Mouse (Mus musculus): ENCODE data around the gene Gadd45gip1. TPM values are rescaled to one million over a fixed set of nuclear protein-coding genes. Genes with fewer than 3 reads are reported as not detected.

The Gadd45gip1 gene
- polyA plus RNA-seq, 1 experiment from 2014 or later: 36.3 TPM

DNA sequence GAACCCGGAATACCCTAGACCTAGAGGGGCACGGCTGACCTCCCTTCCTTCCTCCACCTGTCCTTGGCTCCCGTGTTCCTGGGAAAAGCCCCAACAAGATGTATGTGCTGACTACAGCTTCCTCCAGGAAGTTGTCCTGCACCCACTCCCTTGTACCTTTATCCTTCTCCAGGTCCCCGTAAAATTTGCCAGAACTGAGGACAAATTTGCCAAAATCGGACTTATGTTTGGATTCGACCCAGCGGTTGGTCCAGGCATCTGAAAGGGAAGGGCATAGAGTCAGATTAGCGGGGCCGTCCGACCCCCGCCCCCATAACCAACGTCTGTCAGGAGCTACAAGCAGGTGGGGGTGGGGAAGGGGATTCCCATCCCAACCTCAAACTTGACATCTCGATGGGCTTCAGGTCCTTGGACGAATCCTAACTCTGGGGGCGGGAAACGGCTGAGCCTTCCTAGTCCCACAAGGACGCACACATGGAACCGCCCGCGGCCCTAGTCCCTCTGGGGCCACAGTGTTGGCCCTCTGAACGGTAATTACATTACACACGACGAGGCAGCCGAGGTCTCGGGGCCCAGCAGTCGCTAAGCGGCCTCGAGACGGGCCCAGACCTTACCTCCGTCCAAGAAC, 14.9 kb downstream of the Gadd45gip1 start:
- Histone ChIP-seq H3K27ac (replicated peaks) (peak overlapping the region; percentile 86), H3K9ac (replicated peaks) (peak overlapping the region; percentile 97), H3K4me3 (peak overlapping the region; percentile 95), H3K36me3 (peaks cover 41% of the 10 kb centered on the region), H3K4me2 (replicated peaks) (peak overlapping the region; percentile 78), H3K9me3 (no peaks in the 10 kb centered on the region), H3K27me3 (no peaks in the 10 kb centered on the region), H3K4me1 (peaks cover 37% of the 10 kb centered on the region)
- ATAC-seq (replicated peaks): no peak
- under 1% methylated on average over 30 of the region's 30 CpGs for WGBS

DNA sequence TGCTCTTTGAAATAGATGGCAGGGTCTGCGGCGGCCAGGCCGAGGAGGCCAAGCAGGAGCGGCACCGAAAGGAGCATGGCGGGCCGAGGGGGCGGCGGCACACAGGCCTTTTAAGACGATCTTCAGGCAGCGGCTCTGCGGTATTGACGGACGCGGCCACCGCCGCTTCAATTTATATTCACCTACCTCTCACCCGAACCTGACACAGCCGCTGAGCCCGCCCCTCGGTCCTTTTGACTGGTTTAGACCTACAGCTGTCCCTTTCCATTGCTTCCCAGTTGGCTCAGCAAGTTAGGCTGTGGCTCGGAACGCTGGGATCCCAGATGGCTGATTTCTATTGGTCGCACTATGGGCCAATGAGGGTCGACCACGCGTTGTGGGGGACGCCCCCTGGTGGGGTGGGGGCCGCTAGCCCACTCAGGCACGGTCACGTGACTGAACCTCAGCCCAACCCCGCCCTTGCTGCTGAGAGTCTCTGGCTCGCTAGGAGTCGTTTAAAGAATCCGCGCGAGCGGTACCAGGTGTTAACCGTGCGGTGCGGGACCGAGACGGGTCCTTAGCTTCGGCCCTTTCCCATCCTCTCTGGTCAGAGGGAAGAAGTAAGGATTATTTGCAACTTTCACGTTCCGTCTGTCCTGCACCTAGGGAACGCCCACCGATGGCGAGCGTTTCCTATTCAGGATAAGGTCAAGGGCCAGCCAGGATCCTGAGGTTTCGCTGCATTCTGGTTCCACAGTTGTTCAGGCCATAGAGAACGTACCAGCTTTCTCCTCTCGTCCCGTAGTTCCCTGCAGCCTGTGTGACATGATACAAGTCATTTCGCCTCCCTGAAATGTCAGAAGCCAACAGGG, 15.6 kb downstream of the Gadd45gip1 start, which contains the start of gene Calr:
Gene Calr, minus strand, starts transcription at position 213 of the 851 bp plus-strand sequence.
- Histone ChIP-seq H3K9ac (replicated peaks) (peak within 1 kb of the TSS; percentile 97), H3K4me3 (peak within 1 kb of the TSS; percentile 95), H3K27me3 (no peaks in the 10 kb centered on the region), H3K27ac (replicated peaks) (peak within 1 kb of the TSS; percentile 86), H3K36me3 (peaks cover 33% of the 10 kb centered on the region), H3K4me1 (peaks cover 37% of the 10 kb centered on the region), H3K9me3 (no peaks in the 10 kb centered on the region), H3K4me2 (replicated peaks) (peak within 1 kb of the TSS; percentile 78)
- ATAC-seq (replicated peaks): peak; percentile 99
- WGBS: under 1% methylated on average over 55 of the region's 55 CpGs

DNA sequence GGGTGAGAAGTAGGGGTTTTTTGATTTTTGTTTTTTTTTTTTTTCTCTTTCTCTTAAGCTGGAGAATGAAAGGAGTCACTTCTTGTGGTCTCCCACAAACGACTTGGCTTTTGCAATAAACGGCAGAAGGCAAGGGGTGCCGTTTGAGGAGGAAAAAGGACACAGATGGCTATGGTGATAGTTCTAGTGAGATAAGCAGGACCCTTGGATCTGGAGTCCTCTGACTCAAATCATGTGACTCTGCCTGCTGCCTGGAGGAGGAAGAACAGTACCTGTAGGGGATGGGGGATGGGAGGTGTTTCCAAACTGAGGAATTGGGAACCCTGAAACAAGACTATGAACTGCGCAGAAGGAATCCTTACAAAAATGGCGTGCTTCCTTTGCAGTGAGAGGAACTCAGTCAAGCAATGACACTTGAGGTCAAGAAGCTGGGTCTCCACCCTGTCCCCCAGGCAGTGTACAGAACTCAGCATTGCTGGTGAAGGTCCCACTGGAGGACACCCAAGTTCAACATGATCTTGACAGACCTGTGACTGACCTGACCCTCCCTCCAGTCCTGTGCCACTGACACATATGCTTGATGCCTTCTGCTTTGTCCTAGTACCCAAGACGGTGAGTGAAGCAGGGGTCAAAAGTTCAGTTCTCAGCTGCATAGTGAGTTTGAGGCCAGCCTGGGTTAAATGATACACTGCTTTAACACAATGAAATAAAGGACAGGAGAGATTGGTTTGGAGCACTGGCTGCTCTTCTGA, 16.5 kb downstream of the Gadd45gip1 start:
- WGBS: 48% methylated on average over 6 of the region's 6 CpGs
- no peak for ATAC-seq (replicated peaks)
- Histone ChIP-seq H3K9me3 (no peaks in the 10 kb centered on the region), H3K36me3 (peaks cover 24% of the 10 kb centered on the region), H3K4me2 (replicated peaks) (peak overlapping the region; percentile 68), H3K27ac (replicated peaks) (peak overlapping the region; percentile 82), H3K27me3 (no peaks in the 10 kb centered on the region), H3K4me3 (peak overlapping the region; percentile 95), H3K4me1 (peaks cover 34% of the 10 kb centered on the region), H3K9ac (replicated peaks) (peak overlapping the region; percentile 70)

DNA sequence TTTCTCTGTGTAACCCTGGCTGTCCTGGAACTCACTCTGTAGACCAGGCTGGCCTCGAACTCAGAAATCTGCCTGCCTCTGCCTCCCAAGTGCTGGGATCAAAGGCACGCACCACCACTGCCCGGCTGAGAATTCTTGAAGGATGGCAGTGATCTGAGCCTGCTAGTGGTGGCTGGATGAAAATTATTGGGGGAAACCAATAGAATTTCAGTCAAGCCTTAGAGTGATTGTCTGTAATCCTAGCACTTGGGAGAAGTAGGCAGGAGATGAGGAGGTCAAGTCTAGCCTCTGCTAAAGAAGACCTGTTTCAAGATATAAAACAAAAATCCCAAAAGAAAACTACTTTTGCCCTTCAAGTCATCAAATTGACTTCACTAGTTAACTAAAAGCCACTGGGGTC, 25.1 kb downstream of the Gadd45gip1 start:
- H3K9me3 ChIP-seq: no peaks in the 10 kb centered on the region
- peak; percentile 44 for ATAC-seq (replicated peaks)
- no peak overlapping the region for H3K27ac ChIP-seq (replicated peaks)
- WGBS: 96% methylated on average over 3 of the region's 3 CpGs
- peaks cover 11% of the 10 kb centered on the region for H3K36me3 ChIP-seq
- no peak overlapping the region for H3K4me2 ChIP-seq (replicated peaks)
- H3K9ac ChIP-seq (replicated peaks): no peak overlapping the region
- H3K4me3 ChIP-seq: peak overlapping the region; percentile 63
- no peaks in the 10 kb centered on the region for H3K27me3 ChIP-seq
- peaks cover 18% of the 10 kb centered on the region for H3K4me1 ChIP-seq

DNA sequence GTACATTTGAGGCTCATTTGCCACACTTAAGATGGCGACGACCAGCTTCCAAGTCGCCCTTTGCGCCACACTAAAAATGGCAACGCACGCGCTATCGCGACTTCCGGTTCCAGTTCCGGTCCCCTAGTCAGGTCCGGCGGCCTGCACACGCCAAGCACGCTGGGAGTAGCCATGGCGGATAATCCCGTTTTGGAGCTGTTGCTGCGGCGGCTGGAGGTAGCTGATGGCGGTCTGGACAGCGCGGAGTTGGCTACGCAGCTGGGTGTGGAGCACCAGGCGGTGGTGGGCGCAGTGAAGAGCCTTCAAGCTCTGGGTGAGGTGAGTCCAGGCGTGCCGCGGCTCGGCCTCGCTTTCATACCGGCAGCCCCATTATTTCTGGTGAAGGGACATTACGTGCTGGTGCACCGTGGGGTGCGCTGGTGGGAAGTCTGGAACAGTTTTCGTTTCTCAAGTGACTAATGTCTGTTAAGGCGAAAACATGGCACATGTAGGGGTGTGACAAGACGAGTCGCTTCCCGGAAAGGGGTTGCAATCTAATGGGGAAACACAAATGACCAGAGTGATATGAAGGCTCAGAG, 25.6 kb downstream of the Gadd45gip1 start, which contains the start of gene Farsa:
Gene Farsa, plus strand, starts transcription at position 126 of the 578 bp plus-strand sequence.
- ATAC-seq (replicated peaks): peak; percentile 93
- peaks cover 17% of the 10 kb centered on the region for H3K36me3 ChIP-seq
- H3K9ac ChIP-seq (replicated peaks): peak within 1 kb of the TSS; percentile 79
- no peaks in the 10 kb centered on the region for H3K9me3 ChIP-seq
- no peaks in the 10 kb centered on the region for H3K27me3 ChIP-seq
- peak within 1 kb of the TSS; percentile 31 for H3K27ac ChIP-seq (replicated peaks)
- H3K4me2 ChIP-seq (replicated peaks): peak within 1 kb of the TSS; percentile 81
- H3K4me3 ChIP-seq: peak within 1 kb of the TSS; percentile 63
- peaks cover 18% of the 10 kb centered on the region for H3K4me1 ChIP-seq
- WGBS: under 1% methylated on average over 39 of the region's 39 CpGs

DNA sequence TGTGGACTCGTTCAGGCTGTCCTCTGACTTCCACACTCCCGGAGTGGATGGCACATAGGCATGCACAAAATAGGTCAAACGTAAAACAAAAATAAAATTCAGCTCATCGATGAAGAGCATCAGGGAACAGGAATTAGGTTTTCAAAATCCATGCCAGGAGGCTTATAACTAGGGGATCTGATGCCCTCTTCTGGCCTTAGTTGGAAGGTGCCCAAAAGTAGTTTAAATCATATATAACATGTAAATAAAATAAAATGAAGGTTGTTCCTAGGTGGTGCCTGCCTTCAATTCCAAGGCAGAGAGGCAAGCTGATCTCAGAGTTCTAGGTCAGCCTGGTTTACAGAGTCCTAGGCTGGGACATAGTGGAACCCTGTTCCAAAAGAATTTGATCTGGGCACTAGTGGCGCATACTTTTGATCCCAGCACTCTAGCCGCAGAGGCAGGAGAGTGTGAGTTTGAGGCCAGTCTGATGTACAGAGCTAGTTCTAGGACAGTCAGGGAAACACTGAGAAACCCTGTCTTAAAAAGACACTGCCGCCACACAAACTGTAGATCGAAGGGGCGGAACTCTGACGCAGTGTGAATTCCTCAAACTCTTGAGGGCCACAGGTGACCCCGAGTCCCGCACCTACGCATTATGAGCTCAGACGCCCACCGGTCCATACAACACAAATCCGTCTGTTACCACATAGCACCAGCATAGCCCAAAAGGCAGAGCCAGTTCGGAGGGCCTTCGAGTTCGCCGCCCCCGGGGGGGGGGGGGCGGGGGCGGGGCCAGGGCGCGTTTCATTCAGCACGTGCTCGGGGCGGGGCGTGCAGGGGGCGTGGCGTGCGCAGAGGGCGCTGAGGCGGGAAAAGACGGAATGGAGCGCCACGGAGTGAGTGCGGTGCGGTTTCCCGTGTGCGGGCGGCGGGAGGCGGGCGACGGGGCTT, 40.3 kb downstream of the Gadd45gip1 start, which contains the start of gene Syce2:
Gene Syce2, plus strand, starts transcription at position 736 of the 933 bp plus-strand sequence.
- 15% methylated on average over 44 of the region's 46 CpGs for WGBS
- ATAC-seq (replicated peaks): peak; percentile 74
- peak within 1 kb of the TSS; percentile 92 for H3K4me2 ChIP-seq (replicated peaks)

DNA sequence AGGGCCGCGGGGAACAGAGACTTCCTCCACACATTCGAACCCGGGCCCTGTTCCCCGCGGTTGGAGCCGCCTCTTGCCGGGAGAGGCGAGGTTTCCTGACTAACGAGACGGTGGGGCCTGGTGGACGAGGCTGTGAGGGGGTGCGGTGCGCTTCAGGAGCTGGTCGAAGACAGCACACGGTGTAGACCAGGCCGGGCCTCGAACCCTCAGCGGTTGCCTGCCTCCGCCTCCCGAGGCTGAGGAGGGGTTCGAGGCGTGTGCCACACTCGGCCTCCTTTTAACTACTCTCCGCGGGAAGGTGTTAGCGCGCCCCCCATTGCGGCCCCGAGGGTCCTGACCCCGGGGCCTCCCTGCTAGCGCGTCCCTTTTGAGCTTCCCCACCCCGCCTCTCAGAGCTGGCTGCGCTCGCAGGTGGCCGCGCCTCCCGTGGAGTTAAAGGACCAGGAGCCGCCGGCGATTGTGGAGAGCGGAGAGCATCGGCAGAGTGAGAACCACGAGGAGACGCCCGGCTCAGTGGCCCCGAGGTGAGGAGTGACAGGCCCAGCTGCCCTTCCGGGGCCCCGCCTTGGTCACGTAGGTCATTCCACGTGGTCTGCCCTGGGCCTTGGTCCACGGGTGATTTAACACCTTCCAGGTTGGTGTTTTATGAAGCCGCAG, 41.1 kb downstream of the Gadd45gip1 start:
- WGBS: 3% methylated on average over 54 of the region's 54 CpGs
- Histone ChIP-seq H3K4me3 (peak overlapping the region; percentile 47), H3K9ac (replicated peaks) (peak overlapping the region; percentile 56), H3K36me3 (peaks cover 23% of the 10 kb centered on the region), H3K9me3 (no peaks in the 10 kb centered on the region), H3K27ac (replicated peaks) (no peak overlapping the region), H3K4me1 (peaks cover 21% of the 10 kb centered on the region), H3K27me3 (no peaks in the 10 kb centered on the region), H3K4me2 (replicated peaks) (peak overlapping the region; percentile 92)
- peak; percentile 73 for ATAC-seq (replicated peaks)

More for the DNA sequence above, 40.3 kb downstream of the Gadd45gip1 start, which contains the start of gene Syce2:
- peak within 1 kb of the TSS; percentile 56 for H3K9ac ChIP-seq (replicated peaks)
- peak within 1 kb of the TSS; percentile 47 for H3K4me3 ChIP-seq
- H3K4me1 ChIP-seq: peaks cover 15% of the 10 kb centered on the region
- H3K9me3 ChIP-seq: no peaks in the 10 kb centered on the region
- H3K27me3 ChIP-seq: no peaks in the 10 kb centered on the region
- peaks cover 31% of the 10 kb centered on the region for H3K36me3 ChIP-seq
- H3K27ac ChIP-seq (replicated peaks): no peak within 1 kb of the TSS

DNA sequence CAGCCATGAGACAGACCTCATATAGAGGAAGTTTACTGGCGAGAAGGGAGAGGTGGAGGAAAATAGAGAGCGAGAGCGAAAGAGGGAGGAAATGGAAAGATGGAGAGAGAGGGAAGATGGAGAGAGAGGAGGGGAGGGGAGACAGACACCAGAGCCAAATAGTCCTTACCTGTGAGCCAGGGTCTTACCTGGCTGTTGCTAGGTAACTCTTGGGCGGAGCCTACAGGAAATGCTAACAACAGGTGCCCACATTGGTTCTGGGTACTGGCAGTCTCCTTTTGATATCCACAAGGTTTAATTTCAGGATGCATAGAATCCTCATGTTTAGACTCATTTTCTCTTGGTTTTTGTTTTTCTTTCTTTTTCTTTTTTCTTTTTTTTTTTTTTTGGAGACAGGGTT, 41.7 kb downstream of the Gadd45gip1 start:
- Histone ChIP-seq H3K4me2 (replicated peaks) (peak overlapping the region; percentile 92), H3K27me3 (no peaks in the 10 kb centered on the region), H3K9ac (replicated peaks) (no peak overlapping the region), H3K27ac (replicated peaks) (no peak overlapping the region), H3K36me3 (peaks cover 17% of the 10 kb centered on the region), H3K9me3 (no peaks in the 10 kb centered on the region), H3K4me1 (peaks cover 27% of the 10 kb centered on the region), H3K4me3 (peak overlapping the region; percentile 47)
- WGBS: 65% methylated on average over 4 of the region's 4 CpGs
- ATAC-seq (replicated peaks): no peak

DNA sequence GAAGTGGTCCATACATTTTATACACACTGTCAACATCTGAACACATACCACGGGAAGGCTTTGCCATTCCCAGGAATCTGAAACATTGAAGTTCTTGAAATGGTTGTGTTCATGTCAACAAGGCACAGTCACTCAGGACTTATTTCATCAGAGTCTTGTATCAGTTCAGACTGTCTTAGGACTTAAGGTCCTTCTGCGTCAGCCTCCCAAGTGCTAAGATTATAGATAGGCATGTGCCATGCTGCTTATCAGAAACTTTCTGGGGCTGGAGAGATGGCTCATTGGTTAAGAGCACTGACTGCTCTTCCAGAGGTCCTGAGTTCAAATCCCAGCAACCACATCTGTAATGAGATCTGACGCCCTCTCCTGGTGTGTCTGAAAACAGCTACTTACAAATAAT, 43.0 kb downstream of the Gadd45gip1 start:
- H3K4me2 ChIP-seq (replicated peaks): no peak overlapping the region
- H3K9me3 ChIP-seq: no peaks in the 10 kb centered on the region
- no peak overlapping the region for H3K9ac ChIP-seq (replicated peaks)
- peaks cover 28% of the 10 kb centered on the region for H3K4me1 ChIP-seq
- peaks cover 5% of the 10 kb centered on the region for H3K36me3 ChIP-seq
- no peak overlapping the region for H3K4me3 ChIP-seq
- H3K27ac ChIP-seq (replicated peaks): no peak overlapping the region
- ATAC-seq (replicated peaks): no peak
- no peaks in the 10 kb centered on the region for H3K27me3 ChIP-seq
- WGBS: 86% methylated on average over 3 of the region's 3 CpGs

DNA sequence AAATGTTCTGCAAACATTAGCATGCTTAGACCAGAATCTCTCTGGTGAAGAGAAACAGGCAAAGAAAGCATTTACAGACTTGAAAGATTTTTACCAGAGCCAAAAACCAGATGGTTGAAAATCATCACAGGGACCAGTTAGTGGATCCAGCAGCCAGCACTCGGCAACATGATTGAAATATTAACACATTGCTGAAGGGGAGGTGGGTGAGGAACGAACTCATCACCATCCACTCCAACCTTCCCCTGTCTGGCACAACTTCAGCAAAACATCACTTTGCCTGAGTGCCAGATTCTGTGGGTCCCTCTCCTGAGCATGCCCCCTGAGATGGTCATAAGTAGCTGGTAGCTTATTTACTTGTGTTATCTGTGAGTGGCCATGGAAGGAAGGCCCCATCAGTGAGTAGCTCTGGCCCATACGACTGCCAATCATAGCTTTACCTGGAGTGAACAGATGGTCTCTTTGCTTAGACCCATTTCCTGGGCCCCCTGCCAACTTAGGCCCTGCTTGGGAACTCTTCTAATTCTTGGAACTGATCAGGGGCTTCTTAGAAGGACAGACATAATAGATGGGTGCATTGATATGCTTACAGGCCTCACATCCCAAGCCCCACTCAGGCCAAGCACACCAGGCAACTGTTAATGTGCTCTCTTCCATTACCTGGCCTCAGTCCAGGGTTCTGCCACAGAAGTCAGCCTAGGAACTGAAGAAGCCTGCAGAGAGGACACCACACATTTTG, 46.1 kb downstream of the Gadd45gip1 start:
- 43% methylated on average over 3 of the region's 3 CpGs for WGBS
- H3K36me3 ChIP-seq: no peaks in the 10 kb centered on the region
- H3K4me3 ChIP-seq: no peak overlapping the region
- H3K4me2 ChIP-seq (replicated peaks): no peak overlapping the region
- H3K27me3 ChIP-seq: no peaks in the 10 kb centered on the region
- H3K27ac ChIP-seq (replicated peaks): peak overlapping the region; percentile 81
- ATAC-seq (replicated peaks): peak; percentile 79
- no peaks in the 10 kb centered on the region for H3K9me3 ChIP-seq
- no peak overlapping the region for H3K9ac ChIP-seq (replicated peaks)
- H3K4me1 ChIP-seq: peaks cover 20% of the 10 kb centered on the region

Measured in forebrain, embryonic 15.5 days (tissue).